Mouse (Mus musculus): Measurements from ENCODE around the gene Sik3. TPM values are rescaled to one million over a fixed set of nuclear protein-coding genes. Genes with fewer than 3 reads are reported as not detected.

Sik3 gene
- total and polyA plus RNA-seq, 2 experiments from 2014 or later, result 12.5 to 38.4 TPM

- Histone ChIP-seq H3K4me2 (ENCODE audit: low read depth, low read length, poor library complexity, severe bottlenecking) (no peak overlapping the region), H3K9ac (replicated peaks; ENCODE audit: low read length, poor library complexity, severe bottlenecking) (no peak overlapping the region), H3K9me3 (ENCODE audit: low read length) (no peaks in the 10 kb centered on the region), H3K27me3 (ENCODE audit: insufficient read depth, low read length) (no peaks in the 10 kb centered on the region), H3K27ac (ENCODE audit: low read depth, low read length) (no peak overlapping the region), H3K4me3 (ENCODE audit: low read depth, low read length) (no peak overlapping the region), H3K4me1 (ENCODE audit: insufficient read depth, low read length) (no peaks in the 10 kb centered on the region), H3K36me3 (ENCODE audit: insufficient read depth, low read length) (no peaks in the 10 kb centered on the region)
- 91% methylated on average over 9 of the region's 9 CpGs for WGBS
- ATAC-seq (ENCODE audit: low FRiP score) (no peak), DNase-seq (ENCODE audit: low spot score) (no peak)
- TF ChIP-seq CTCF (IDR thresholded peaks at IDR 0.05), result no peak
Observed at GRCm38 (mm10) chr9:46106105-46106504, 93.5 kb downstream of the Sik3 start.

- no peak overlapping the region for H3K9ac ChIP-seq (replicated peaks; ENCODE audit: low read length, poor library complexity, severe bottlenecking)
- DNase-seq (ENCODE audit: low spot score), result no peak
- H3K4me3 ChIP-seq (ENCODE audit: low read depth, low read length), result no peak overlapping the region
- H3K9me3 ChIP-seq (ENCODE audit: low read length), result no peaks in the 10 kb centered on the region
- 0 out of 2 replicates have a peak, but pooled peaks cover 2% of the 10 kb centered on the region for H3K4me1 ChIP-seq (ENCODE audit: insufficient read depth, low read length)
- no peak for ATAC-seq (ENCODE audit: low FRiP score)
- H3K27ac ChIP-seq (ENCODE audit: low read depth, low read length), result no peak overlapping the region
- H3K4me2 ChIP-seq (ENCODE audit: low read depth, low read length, poor library complexity, severe bottlenecking), result no peak overlapping the region
- no peak for TF ChIP-seq CTCF (IDR thresholded peaks at IDR 0.05)
- 80% methylated on average over 7 of the region's 7 CpGs for WGBS
- no peaks in the 10 kb centered on the region for H3K36me3 ChIP-seq (ENCODE audit: insufficient read depth, low read length)
- no peaks in the 10 kb centered on the region for H3K27me3 ChIP-seq (ENCODE audit: insufficient read depth, low read length)
Observed at GRCm38 (mm10) chr9:46110648-46111047, 98.0 kb downstream of the Sik3 start.

GRCm38 (mm10) chr9:46111334-46111733 is 98.7 kb downstream of the Sik3 start:
- Histone ChIP-seq H3K4me2 (ENCODE audit: low read depth, low read length, poor library complexity, severe bottlenecking) (no peak overlapping the region), H3K9ac (replicated peaks; ENCODE audit: low read length, poor library complexity, severe bottlenecking) (no peak overlapping the region), H3K27me3 (ENCODE audit: insufficient read depth, low read length) (no peaks in the 10 kb centered on the region), H3K9me3 (ENCODE audit: low read length) (no peaks in the 10 kb centered on the region), H3K27ac (ENCODE audit: low read depth, low read length) (no peak overlapping the region), H3K4me1 (ENCODE audit: insufficient read depth, low read length) (0 out of 2 replicates have a peak, but pooled peaks cover 6% of the 10 kb centered on the region), H3K36me3 (ENCODE audit: insufficient read depth, low read length) (no peaks in the 10 kb centered on the region), H3K4me3 (ENCODE audit: low read depth, low read length) (no peak overlapping the region)
- TF ChIP-seq CTCF (IDR thresholded peaks at IDR 0.05), result no peak
- ATAC-seq (ENCODE audit: low FRiP score), result no peak
- DNase-seq (ENCODE audit: low spot score), result no peak

GRCm38 (mm10) chr9:46112246-46112645 is 99.6 kb downstream of the Sik3 start:
- no peak for DNase-seq (ENCODE audit: low spot score)
- no peak overlapping the region for H3K4me3 ChIP-seq (ENCODE audit: low read depth, low read length)
- 56% methylated on average over 5 of the region's 5 CpGs for WGBS
- H3K36me3 ChIP-seq (ENCODE audit: insufficient read depth, low read length), result no peaks in the 10 kb centered on the region
- no peaks in the 10 kb centered on the region for H3K27me3 ChIP-seq (ENCODE audit: insufficient read depth, low read length)
- no peak overlapping the region for H3K27ac ChIP-seq (ENCODE audit: low read depth, low read length)
- ATAC-seq (ENCODE audit: low FRiP score), result no peak
- H3K4me2 ChIP-seq (ENCODE audit: low read depth, low read length, poor library complexity, severe bottlenecking), result no peak overlapping the region
- no peaks in the 10 kb centered on the region for H3K9me3 ChIP-seq (ENCODE audit: low read length)
- no peak for TF ChIP-seq CTCF (IDR thresholded peaks at IDR 0.05)
- no peak overlapping the region for H3K9ac ChIP-seq (replicated peaks; ENCODE audit: low read length, poor library complexity, severe bottlenecking)
- H3K4me1 ChIP-seq (ENCODE audit: insufficient read depth, low read length), result 0 out of 2 replicates have a peak, but pooled peaks cover 6% of the 10 kb centered on the region

GRCm38 (mm10) chr9:46118844-46119385 is 106.3 kb downstream of the Sik3 start:
- no peak overlapping the region for H3K4me2 ChIP-seq (ENCODE audit: low read depth, low read length, poor library complexity, severe bottlenecking)
- H3K4me3 ChIP-seq (ENCODE audit: low read depth, low read length), result no peak overlapping the region
- no peaks in the 10 kb centered on the region for H3K36me3 ChIP-seq (ENCODE audit: insufficient read depth, low read length)
- WGBS, result 85% methylated on average over 8 of the region's 8 CpGs
- H3K27ac ChIP-seq (ENCODE audit: low read depth, low read length), result no peak overlapping the region
- ATAC-seq (ENCODE audit: low FRiP score) (no peak), DNase-seq (ENCODE audit: low spot score) (no peak)
- TF ChIP-seq CTCF (IDR thresholded peaks at IDR 0.05), result no peak
- H3K9me3 ChIP-seq (ENCODE audit: low read length), result no peaks in the 10 kb centered on the region
- no peaks in the 10 kb centered on the region for H3K27me3 ChIP-seq (ENCODE audit: insufficient read depth, low read length)
- no peak overlapping the region for H3K9ac ChIP-seq (replicated peaks; ENCODE audit: low read length, poor library complexity, severe bottlenecking)
- 0 out of 2 replicates have a peak, but pooled peaks cover 6% of the 10 kb centered on the region for H3K4me1 ChIP-seq (ENCODE audit: insufficient read depth, low read length)

GRCm38 (mm10) chr9:46119943-46120441 is 107.4 kb downstream of the Sik3 start:
- ATAC-seq (ENCODE audit: low FRiP score) (peak; percentile 72), DNase-seq (ENCODE audit: low spot score) (peak; percentile 77)
- H3K9me3 ChIP-seq (ENCODE audit: low read length), result no peaks in the 10 kb centered on the region
- H3K4me1 ChIP-seq (ENCODE audit: insufficient read depth, low read length), result 0 out of 2 replicates have a peak, but pooled peaks cover 6% of the 10 kb centered on the region
- no peak overlapping the region for H3K4me2 ChIP-seq (ENCODE audit: low read depth, low read length, poor library complexity, severe bottlenecking)
- no peaks in the 10 kb centered on the region for H3K27me3 ChIP-seq (ENCODE audit: insufficient read depth, low read length)
- H3K9ac ChIP-seq (replicated peaks; ENCODE audit: low read length, poor library complexity, severe bottlenecking), result no peak overlapping the region
- no peak overlapping the region for H3K4me3 ChIP-seq (ENCODE audit: low read depth, low read length)
- peak overlapping the region; percentile 1 for H3K27ac ChIP-seq (ENCODE audit: low read depth, low read length)
- TF ChIP-seq CTCF (IDR thresholded peaks at IDR 0.05), result no peak
- 7% methylated on average over 6 of the region's 6 CpGs for WGBS
- no peaks in the 10 kb centered on the region for H3K36me3 ChIP-seq (ENCODE audit: insufficient read depth, low read length)
